Mouse (Mus musculus) bone marrow, adult 2 months (tissue): ENCODE results near the gene Pak2.

Source experiments
- CTCF ChIP-seq: fragments of 200-500 bp; IDR thresholded peaks from 2 replicates; pipeline ENCODE4 v1.5.1; 2011; ENCODE audit warnings: low read length, control low read depth; ENCODE audit not compliant: control insufficient read depth, insufficient read depth
- POLR2A ChIP-seq: fragments of 200-500 bp; IDR thresholded peaks from 2 replicates; pipeline ENCODE4 v1.6.1; 2011; ENCODE audit warnings: low read depth, mild to moderate bottlenecking, control low read depth, low read length, borderline replicate concordance; ENCODE audit not compliant: control insufficient read depth

DNA sequence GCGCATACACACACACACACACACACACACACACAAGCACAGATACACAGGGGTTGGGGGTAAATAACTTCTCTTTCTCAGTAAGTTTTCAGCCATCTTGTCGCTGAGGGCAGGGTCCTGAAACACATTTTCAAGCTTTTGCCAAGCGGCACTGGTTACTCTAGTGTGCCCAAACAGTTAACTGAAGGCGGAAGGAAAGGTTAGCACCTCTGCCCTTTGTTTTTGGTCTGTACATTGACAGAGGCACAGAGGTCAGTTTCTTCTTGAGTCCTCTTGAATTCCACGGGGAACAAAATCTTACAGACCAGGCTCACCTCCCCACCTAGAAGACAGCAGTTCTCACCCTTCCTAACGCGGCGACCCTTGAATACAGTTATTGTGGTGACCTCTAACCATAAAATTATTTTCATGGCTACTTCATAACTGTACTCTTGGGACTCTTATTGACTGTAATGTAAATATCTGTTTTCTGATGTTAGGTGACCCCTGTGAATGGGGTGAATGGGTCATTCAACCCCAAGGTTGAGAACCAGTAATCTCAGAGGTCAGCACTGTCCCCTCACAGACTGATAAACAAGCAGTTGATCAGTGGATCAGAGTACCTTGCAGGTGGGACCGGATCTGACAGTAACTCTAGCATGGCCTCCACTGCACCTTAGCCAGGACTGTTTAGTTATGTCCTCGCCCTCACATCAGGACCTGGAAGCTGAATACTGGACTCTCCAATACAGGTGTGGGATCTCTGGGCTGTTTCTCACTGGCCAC is 70.4 kb downstream of the Pak2 start:
- TF ChIP-seq CTCF (no peak), POLR2A (no peak)
